Mouse (Mus musculus): ENCODE data around the gene Xrcc4. TPM values are rescaled to one million over a fixed set of nuclear protein-coding genes. Genes with fewer than 3 reads are reported as not detected.
"Not testable (repeated sequence)": the region's sequence is repeated elsewhere in the genome, so short reads cannot be mapped to it uniquely, and the experiment has no call there.

Gene Xrcc4
- 17.4 TPM in 2 replicates for polyA plus RNA-seq (2015; fragmentation: Nextera tagmentation; extraction: Ambion mirVana)

- Histone ChIP-seq H3K9ac (ENCODE audit: low read length) (peak within 1 kb of the TSS; percentile 87), H3K4me1 (ENCODE audit: control insufficient read depth, insufficient read depth, low read length) (peaks cover 2% of the 10 kb centered on the region; the same call in 1 of the 2 replicates), H3K36me3 (ENCODE audit: control insufficient read depth, insufficient read depth) (0 out of 2 replicates have a peak, but pooled peaks cover 2% of the 10 kb centered on the region), H3K4me3 (ENCODE audit: low read length) (peak within 1 kb of the TSS; percentile 70), H3K9me3 (replicated peaks; ENCODE audit: control insufficient read depth, low read length) (no peaks in the 10 kb centered on the region), H3K27ac (ENCODE audit: low read length) (peak within 1 kb of the TSS; percentile 93), H3K4me2 (ENCODE audit: low read depth, low read length) (peak within 1 kb of the TSS; percentile 95), H3K27me3 (ENCODE audit: control insufficient read depth, insufficient read depth, low read length) (no peaks in the 10 kb centered on the region)
- 2% methylated on average over 39 of the region's 41 CpGs for WGBS
- ATAC-seq (replicated peaks; ENCODE audit: extremely low read depth, insufficient read depth, low FRiP score): peak; percentile 100
Measured at GRCm38 (mm10) chr13:90088962-90089824, at the start of gene Xrcc4, which contains the start of gene Tmem167. Xrcc4 (minus strand) TSS chr13:90089608. Tmem167 (plus strand) TSS chr13:90089123.

GRCm38 (mm10) chr13:90136156-90136910 lies 46.9 kb upstream of the Xrcc4 start:
- Histone ChIP-seq H3K4me3 (ENCODE audit: low read length) (no peak overlapping the region), H3K4me1 (ENCODE audit: control insufficient read depth, insufficient read depth, low read length) (no peaks in the 10 kb centered on the region), H3K9ac (ENCODE audit: low read length) (no peak overlapping the region), H3K27me3 (ENCODE audit: control insufficient read depth, insufficient read depth, low read length) (no peaks in the 10 kb centered on the region), H3K36me3 (ENCODE audit: control insufficient read depth, insufficient read depth) (no peaks in the 10 kb centered on the region), H3K4me2 (ENCODE audit: low read depth, low read length) (no peak overlapping the region), H3K27ac (ENCODE audit: low read length) (no peak overlapping the region), H3K9me3 (replicated peaks; ENCODE audit: control insufficient read depth, low read length) (no peaks in the 10 kb centered on the region)
- 78% methylated on average over 3 of the region's 3 CpGs for WGBS
- ATAC-seq (replicated peaks; ENCODE audit: extremely low read depth, insufficient read depth, low FRiP score): no peak

GRCm38 (mm10) chr13:90111681-90112080 lies 22.3 kb upstream of the Xrcc4 start:
- Histone ChIP-seq H3K27ac (ENCODE audit: low read length) (no peak overlapping the region), H3K36me3 (ENCODE audit: control insufficient read depth, insufficient read depth) (no peaks in the 10 kb centered on the region), H3K4me1 (ENCODE audit: control insufficient read depth, insufficient read depth, low read length) (no peaks in the 10 kb centered on the region), H3K9ac (ENCODE audit: low read length) (no peak overlapping the region), H3K4me3 (ENCODE audit: low read length) (no peak overlapping the region), H3K9me3 (replicated peaks; ENCODE audit: control insufficient read depth, low read length) (no peaks in the 10 kb centered on the region), H3K27me3 (ENCODE audit: control insufficient read depth, insufficient read depth, low read length) (no peaks in the 10 kb centered on the region), H3K4me2 (ENCODE audit: low read depth, low read length) (no peak overlapping the region)
- no peak for ATAC-seq (replicated peaks; ENCODE audit: extremely low read depth, insufficient read depth, low FRiP score)
- whole genome bisulfite sequencing: 70% methylated on average over 1 of the region's 1 CpGs

GRCm38 (mm10) chr13:90108746-90109145 lies 19.3 kb upstream of the Xrcc4 start:
- not testable (repeated sequence) for H3K4me1 ChIP-seq (ENCODE audit: control insufficient read depth, insufficient read depth, low read length); H3K27ac ChIP-seq (ENCODE audit: low read length); H3K9me3 ChIP-seq (replicated peaks; ENCODE audit: control insufficient read depth, low read length); H3K4me3 ChIP-seq (ENCODE audit: low read length); H3K27me3 ChIP-seq (ENCODE audit: control insufficient read depth, insufficient read depth, low read length); H3K9ac ChIP-seq (ENCODE audit: low read length); ATAC-seq (replicated peaks; ENCODE audit: extremely low read depth, insufficient read depth, low FRiP score); H3K4me2 ChIP-seq (ENCODE audit: low read depth, low read length)
- WGBS: 91% methylated on average over 5 of the region's 5 CpGs
- peaks cover 11% of the 10 kb centered on the region for H3K36me3 ChIP-seq (ENCODE audit: control insufficient read depth, insufficient read depth)

GRCm38 (mm10) chr13:90106139-90106538 lies 16.7 kb upstream of the Xrcc4 start:
- H3K36me3 ChIP-seq (ENCODE audit: control insufficient read depth, insufficient read depth): peaks cover 22% of the 10 kb centered on the region

GRCm38 (mm10) chr13:90101514-90101913 lies 12.1 kb upstream of the Xrcc4 start:
- Histone ChIP-seq H3K4me3 (ENCODE audit: low read length) (no peak overlapping the region), H3K4me2 (ENCODE audit: low read depth, low read length) (no peak overlapping the region), H3K9me3 (replicated peaks; ENCODE audit: control insufficient read depth, low read length) (no peaks in the 10 kb centered on the region), H3K4me1 (ENCODE audit: control insufficient read depth, insufficient read depth, low read length) (no peaks in the 10 kb centered on the region), H3K27ac (ENCODE audit: low read length) (no peak overlapping the region), H3K9ac (ENCODE audit: low read length) (no peak overlapping the region), H3K36me3 (ENCODE audit: control insufficient read depth, insufficient read depth) (peaks cover 22% of the 10 kb centered on the region), H3K27me3 (ENCODE audit: control insufficient read depth, insufficient read depth, low read length) (no peaks in the 10 kb centered on the region)
- no peak for ATAC-seq (replicated peaks; ENCODE audit: extremely low read depth, insufficient read depth, low FRiP score)

More at GRCm38 (mm10) chr13:90106139-90106538, 16.7 kb upstream of the Xrcc4 start:
- Histone ChIP-seq H3K27me3 (ENCODE audit: control insufficient read depth, insufficient read depth, low read length) (no peaks in the 10 kb centered on the region), H3K9ac (ENCODE audit: low read length) (no peak overlapping the region), H3K4me3 (ENCODE audit: low read length) (no peak overlapping the region), H3K27ac (ENCODE audit: low read length) (no peak overlapping the region), H3K4me1 (ENCODE audit: control insufficient read depth, insufficient read depth, low read length) (no peaks in the 10 kb centered on the region), H3K4me2 (ENCODE audit: low read depth, low read length) (no peak overlapping the region), H3K9me3 (replicated peaks; ENCODE audit: control insufficient read depth, low read length) (no peaks in the 10 kb centered on the region)
- 90% methylated on average over 7 of the region's 7 CpGs for WGBS
- ATAC-seq (replicated peaks; ENCODE audit: extremely low read depth, insufficient read depth, low FRiP score): no peak

GRCm38 (mm10) chr13:90089825-90090183 lies 396 bp upstream of the Xrcc4 start:
- peak overlapping the region; percentile 70 for H3K4me3 ChIP-seq (ENCODE audit: low read length)
- peaks cover 2% of the 10 kb centered on the region; the same call in 1 of the 2 replicates for H3K4me1 ChIP-seq (ENCODE audit: control insufficient read depth, insufficient read depth, low read length)
- peak overlapping the region; percentile 87 for H3K9ac ChIP-seq (ENCODE audit: low read length)
- H3K36me3 ChIP-seq (ENCODE audit: control insufficient read depth, insufficient read depth): 0 out of 2 replicates have a peak, but pooled peaks cover 2% of the 10 kb centered on the region
- H3K27ac ChIP-seq (ENCODE audit: low read length): peak overlapping the region; percentile 57
- peak overlapping the region; percentile 81 for H3K4me2 ChIP-seq (ENCODE audit: low read depth, low read length)
- no peaks in the 10 kb centered on the region for H3K27me3 ChIP-seq (ENCODE audit: control insufficient read depth, insufficient read depth, low read length)
- WGBS: under 1% methylated on average over 25 of the region's 27 CpGs
- ATAC-seq (replicated peaks; ENCODE audit: extremely low read depth, insufficient read depth, low FRiP score): peak; percentile 66
- no peaks in the 10 kb centered on the region for H3K9me3 ChIP-seq (replicated peaks; ENCODE audit: control insufficient read depth, low read length)

- Histone ChIP-seq H3K27me3 (ENCODE audit: control insufficient read depth, insufficient read depth, low read length) (no peaks in the 10 kb centered on the region), H3K9ac (ENCODE audit: low read length) (no peak overlapping the region), H3K4me3 (ENCODE audit: low read length) (no peak overlapping the region), H3K27ac (ENCODE audit: low read length) (no peak overlapping the region), H3K4me1 (ENCODE audit: control insufficient read depth, insufficient read depth, low read length) (no peaks in the 10 kb centered on the region; the same call in 1 of the 2 replicates), H3K36me3 (ENCODE audit: control insufficient read depth, insufficient read depth) (no peaks in the 10 kb centered on the region), H3K4me2 (ENCODE audit: low read depth, low read length) (no peak overlapping the region), H3K9me3 (replicated peaks; ENCODE audit: control insufficient read depth, low read length) (no peaks in the 10 kb centered on the region)
- WGBS: 80% methylated on average over 1 of the region's 1 CpGs
- ATAC-seq (replicated peaks; ENCODE audit: extremely low read depth, insufficient read depth, low FRiP score): no peak
Measured at GRCm38 (mm10) chr13:90061877-90062276, 27.5 kb downstream of the Xrcc4 start.

GRCm38 (mm10) chr13:90052408-90052807 lies 37.0 kb downstream of the Xrcc4 start:
- no peak overlapping the region for H3K27ac ChIP-seq (ENCODE audit: low read length)
- no peak overlapping the region for H3K9ac ChIP-seq (ENCODE audit: low read length)
- no peaks in the 10 kb centered on the region for H3K36me3 ChIP-seq (ENCODE audit: control insufficient read depth, insufficient read depth)
- H3K9me3 ChIP-seq (replicated peaks; ENCODE audit: control insufficient read depth, low read length): no peaks in the 10 kb centered on the region
- no peak overlapping the region for H3K4me3 ChIP-seq (ENCODE audit: low read length)
- H3K27me3 ChIP-seq (ENCODE audit: control insufficient read depth, insufficient read depth, low read length): no peaks in the 10 kb centered on the region
- WGBS: 73% methylated on average over 3 of the region's 3 CpGs
- ATAC-seq (replicated peaks; ENCODE audit: extremely low read depth, insufficient read depth, low FRiP score): no peak
- H3K4me2 ChIP-seq (ENCODE audit: low read depth, low read length): no peak overlapping the region
- no peaks in the 10 kb centered on the region for H3K4me1 ChIP-seq (ENCODE audit: control insufficient read depth, insufficient read depth, low read length)

Measured in heart, embryonic 16.5 days (tissue).